Mouse (Mus musculus) erythroid progenitor cell, adult 5-6 weeks (primary cell): ENCODE results near the gene Slc39a9. TPM values are rescaled to one million over a fixed set of nuclear protein-coding genes. Genes with fewer than 3 reads are reported as not detected.

Source experiments
- ATAC-seq: replicated peaks from 2 replicates; pipeline ENCODE4 v1.8.0; 2016; ENCODE audit warnings: moderate number of reproducible peaks, mild to moderate bottlenecking, moderate TSS enrichment, inconsistent platforms; ENCODE audit not compliant: poor library complexity, low FRiP score, severe bottlenecking
- total RNA-seq, 2 experiments: library from RNA; stranded (forward) in 1 of 2; stranded (reverse) in 1 of 2; fragments of 150-400 nt in 1 of 2; fragments of 186-747, 209-891 nt in 1 of 2; gene quantifications; 2 replicates each; pipeline versions ENCODE4 v1.2.3 to v1.2.4; 2015 to 2017; ENCODE audit warnings: low replicate concordance in 2 of 2

Slc39a9 gene
- total RNA-seq, 2 experiments from 2014 or later: 11.2 to 20.1 TPM

- no peak for ATAC-seq
Observed at GRCm38 (mm10) chr12:80706208-80706914, 62.7 kb downstream of the Slc39a9 start.

GRCm38 (mm10) chr12:80706915-80707604 lies 63.4 kb downstream of the Slc39a9 start:
- ATAC-seq: no peak

- no peak for ATAC-seq
Observed at GRCm38 (mm10) chr12:80715915-80716314, 72.2 kb downstream of the Slc39a9 start.

GRCm38 (mm10) chr12:80719141-80719540 lies 75.5 kb downstream of the Slc39a9 start:
- ATAC-seq: no peak

- ATAC-seq: no peak
Observed at GRCm38 (mm10) chr12:80720507-80720906, 76.8 kb downstream of the Slc39a9 start.

GRCm38 (mm10) chr12:80721458-80721857 lies 77.8 kb downstream of the Slc39a9 start:
- ATAC-seq: no peak

GRCm38 (mm10) chr12:80724853-80725559 lies 81.3 kb downstream of the Slc39a9 start:
- ATAC-seq: peak; percentile 84

- no peak for ATAC-seq
Observed at GRCm38 (mm10) chr12:80728207-80728606, 84.5 kb downstream of the Slc39a9 start.

GRCm38 (mm10) chr12:80728814-80729213 lies 85.1 kb downstream of the Slc39a9 start:
- no peak for ATAC-seq

GRCm38 (mm10) chr12:80729758-80730530 lies 86.3 kb downstream of the Slc39a9 start:
- ATAC-seq: no peak

- ATAC-seq: no peak
Observed at GRCm38 (mm10) chr12:80730567-80730966, 86.9 kb downstream of the Slc39a9 start.

Other genes with a start within 250 kb of the Slc39a9 start
- gene Dcaf5, start 207.3 kb upstream of the Slc39a9 start, total RNA-seq (2015; ENCODE audit: low replicate concordance): 1.3 and 20.2 TPM in 2 replicates
- gene Dcaf5, start 207.3 kb upstream of the Slc39a9 start, total RNA-seq (2017; ENCODE audit: low replicate concordance): 2.4 and 3.2 TPM in 2 replicates
- gene Exd2, start 180.8 kb upstream of the Slc39a9 start, total RNA-seq (2015; ENCODE audit: low replicate concordance): 2.2 and 9.6 TPM in 2 replicates
- gene Exd2, start 180.8 kb upstream of the Slc39a9 start, total RNA-seq (2017; ENCODE audit: low replicate concordance): 0.77 and 21.9 TPM in 2 replicates
- gene Galnt16, start 125.6 kb upstream of the Slc39a9 start, total RNA-seq (2015; ENCODE audit: low replicate concordance): not detected in 2 replicates
- not detected in 2 replicates for gene Galnt16, start 125.6 kb upstream of the Slc39a9 start, total RNA-seq (2017; ENCODE audit: low replicate concordance)
- gene Erh, start 458 bp downstream of the Slc39a9 start, total RNA-seq (2015; ENCODE audit: low replicate concordance): 23.9 and 28.1 TPM in 2 replicates
- 4.9 and 23.4 TPM in 2 replicates for gene Erh, start 458 bp downstream of the Slc39a9 start, total RNA-seq (2017; ENCODE audit: low replicate concordance)
- 0.42 TPM in 1 of 2 replicates, not detected in the other for gene Plekhd1, start 48.7 kb downstream of the Slc39a9 start, total RNA-seq (2015; ENCODE audit: low replicate concordance)
- 2.8 TPM in 1 of 2 replicates, not detected in the other for gene Plekhd1, start 48.7 kb downstream of the Slc39a9 start, total RNA-seq (2017; ENCODE audit: low replicate concordance)
- gene Ccdc177, start 116.8 kb downstream of the Slc39a9 start, total RNA-seq (2015; ENCODE audit: low replicate concordance): not detected in 2 replicates
- gene Ccdc177, start 116.8 kb downstream of the Slc39a9 start, total RNA-seq (2017; ENCODE audit: low replicate concordance): not detected in 2 replicates
- 39.8 and 46.9 TPM in 2 replicates for gene Susd6, start 146.6 kb downstream of the Slc39a9 start, total RNA-seq (2015; ENCODE audit: low replicate concordance)
- gene Susd6, start 146.6 kb downstream of the Slc39a9 start, total RNA-seq (2017; ENCODE audit: low replicate concordance): 63.2 and 67.7 TPM in 2 replicates